Mouse (Mus musculus) brown adipose tissue, adult 24 weeks (tissue): Measurements from ENCODE around the gene Angel2. TPM values are rescaled to one million over a fixed set of nuclear protein-coding genes. Genes with fewer than 3 reads are reported as not detected.

Experiments used
- H3K27ac ChIP-seq: fragments of 200-500 bp; replicated peaks from 2 replicates; pipeline ENCODE4 v1.5.1; 2012; ENCODE audit warnings: low read depth, mild to moderate bottlenecking, low read length
- H3K4me1 ChIP-seq: fragments of 200-500 bp; 2 replicates; pipeline ENCODE4 v1.6.1; 2012; ENCODE audit warnings: low read length, mixed read lengths; ENCODE audit not compliant: control insufficient read depth, insufficient read depth, insufficient read length
- H3K4me3 ChIP-seq: fragments of 200-500 bp; 2 replicates; pipeline ENCODE4 v1.5.1; 2012; ENCODE audit warnings: low read depth, mild to moderate bottlenecking, low read length, moderate library complexity; ENCODE audit not compliant: insufficient read depth
- polyA plus RNA-seq: library from polyadenylated mRNA; stranded (reverse); fragments of >200 nt; gene quantifications from 2 replicates; pipeline ENCODE4 v1.2.4, GENCODE M21; 2012; ENCODE audit not compliant: missing spikeins, insufficient read depth, insufficient read length

Gene Angel2
- polyA plus RNA-seq, 1 experiment, result 28.7 TPM

DNA sequence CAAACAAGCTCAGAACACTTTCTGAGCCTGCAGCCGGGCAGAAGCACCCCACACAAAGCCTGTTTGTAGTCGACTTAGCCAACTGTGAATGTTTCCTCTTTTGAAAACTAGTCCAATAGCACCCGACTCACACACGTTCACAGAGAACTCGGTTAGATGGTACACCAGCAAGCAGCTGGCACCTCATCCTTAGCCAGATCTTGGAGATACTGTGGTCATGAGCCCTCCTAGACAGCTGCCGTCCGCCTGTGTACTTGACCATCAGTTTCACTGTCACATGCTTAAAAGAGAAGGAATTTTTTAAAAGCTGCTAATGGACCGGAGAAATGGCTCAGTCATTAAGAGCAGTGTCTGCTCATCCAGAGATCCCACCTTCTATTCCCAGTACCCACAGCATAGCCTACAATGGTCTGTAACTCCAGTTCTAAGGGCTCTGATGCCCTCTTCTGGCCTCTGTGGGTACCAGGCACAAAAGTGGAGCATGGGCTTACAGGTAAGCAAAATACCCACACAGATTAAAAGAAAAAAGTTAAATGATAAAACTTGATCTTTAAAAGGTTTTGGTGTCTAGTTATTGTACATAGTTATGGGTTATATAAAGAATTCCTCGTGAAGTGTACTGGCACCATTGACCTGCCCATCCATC, 64.6 kb downstream of the Angel2 start:
- no peak overlapping the region for H3K4me3 ChIP-seq
- H3K4me1 ChIP-seq, result no peaks in the 10 kb centered on the region

DNA sequence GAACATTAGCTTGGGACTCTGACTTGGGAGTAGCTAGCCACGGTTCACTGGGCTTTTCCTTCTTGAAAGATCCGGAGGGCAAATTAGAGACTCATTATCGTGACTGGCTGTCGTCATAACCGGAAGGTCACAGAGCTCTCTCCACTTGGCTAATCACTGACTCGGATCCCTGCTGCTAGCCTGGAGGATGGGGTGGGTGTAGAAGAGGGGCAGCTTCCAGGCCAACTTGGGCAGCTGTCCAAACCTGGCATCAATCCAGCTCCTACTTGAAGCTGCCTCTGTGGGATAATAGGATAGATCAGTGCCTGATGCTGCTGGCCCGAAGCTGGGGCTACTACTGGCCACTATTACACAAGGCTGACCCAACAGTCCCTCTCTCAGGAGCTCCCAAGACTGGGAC, 70.6 kb downstream of the Angel2 start:
- Histone ChIP-seq H3K4me1 (no peaks in the 10 kb centered on the region), H3K27ac (no peak overlapping the region), H3K4me3 (no peak overlapping the region)

More for the DNA sequence above, 64.6 kb downstream of the Angel2 start:
- no peak overlapping the region for H3K27ac ChIP-seq

DNA sequence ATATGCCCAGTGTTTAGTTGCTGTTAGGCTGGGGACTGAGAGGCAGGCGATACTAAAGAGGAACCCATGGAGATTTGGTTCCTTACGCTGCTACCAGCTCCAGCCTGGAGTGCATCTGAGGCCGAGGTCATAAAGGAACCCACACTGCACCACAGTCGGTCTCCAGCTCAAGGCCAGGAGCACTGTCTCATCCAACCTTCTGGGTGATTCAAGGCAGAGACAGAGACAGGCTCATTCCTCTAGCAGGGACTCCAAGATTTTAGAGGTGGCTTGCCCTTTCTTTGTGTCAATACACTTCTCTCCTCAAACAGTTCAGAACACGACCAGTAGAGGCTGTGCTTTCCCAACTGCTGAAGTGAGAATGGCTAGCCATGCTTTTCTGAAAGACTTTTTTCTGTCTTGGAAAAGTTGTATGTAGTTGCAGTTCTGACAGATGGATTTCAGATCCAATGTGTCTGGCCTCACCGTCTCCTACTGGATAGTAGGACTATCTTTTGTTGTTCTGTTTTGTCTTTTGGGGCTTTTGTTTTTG, 71.5 kb downstream of the Angel2 start:
- H3K4me3 ChIP-seq, result no peak overlapping the region
- no peaks in the 10 kb centered on the region for H3K4me1 ChIP-seq
- no peak overlapping the region for H3K27ac ChIP-seq

Other genes starting within 250 kb of the Angel2 start
- gene Rps6kc1, start 13.3 kb upstream of the Angel2 start, polyA plus RNA-seq, result 3.4 and 5.6 TPM in 2 replicates
- not detected in 2 replicates for gene Vash2, start 54.2 kb downstream of the Angel2 start, polyA plus RNA-seq
- 4.1 and 4.6 TPM in 2 replicates for gene Flvcr1, start 101.0 kb downstream of the Angel2 start, polyA plus RNA-seq
- gene Spata45, start 111.5 kb downstream of the Angel2 start, polyA plus RNA-seq, result not detected in 2 replicates
- gene Tatdn3, start 137.8 kb downstream of the Angel2 start, polyA plus RNA-seq, result 18.4 and 34.6 TPM in 2 replicates
- 0.28 and 0.79 TPM in 2 replicates for gene Nsl1, start 137.9 kb downstream of the Angel2 start, polyA plus RNA-seq
- gene Batf3, start 172.7 kb downstream of the Angel2 start, polyA plus RNA-seq, result 1.3 and 1.4 TPM in 2 replicates
- gene Fam71a, start 239.7 kb downstream of the Angel2 start, polyA plus RNA-seq, result not detected in 2 replicates